Mouse (Mus musculus) megakaryocyte, embryonic 14.5 days (primary cell): ENCODE data around the gene Map4k3. TPM values are rescaled to one million over a fixed set of nuclear protein-coding genes. Genes with fewer than 3 reads are reported as not detected.
"Not testable (repeated sequence)": the region's sequence is repeated elsewhere in the genome, so short reads cannot be mapped to it uniquely, and the experiment has no call there.

Experiments used
- H3K27me3 ChIP-seq: replicated peaks from 2 replicates; pipeline ENCODE3; 2012; ENCODE audit warnings: inconsistent platforms
- H3K36me3 ChIP-seq: replicated peaks from 2 replicates; pipeline ENCODE3; 2012; ENCODE audit warnings: low read length, inconsistent platforms, mixed read lengths
- H3K4me1 ChIP-seq: 2 replicates; pipeline ENCODE4 v1.6.1; 2012; ENCODE audit warnings: inconsistent platforms
- H3K4me3 ChIP-seq: replicated peaks from 2 replicates; pipeline ENCODE3; 2012; ENCODE audit warnings: moderate library complexity, mild to moderate bottlenecking, inconsistent platforms
- H3K9me3 ChIP-seq: 2 replicates; pipeline ENCODE4 v1.6.1; 2012; ENCODE audit warnings: inconsistent platforms
- FLI1 ChIP-seq: IDR thresholded peaks from 2 replicates; pipeline ENCODE4 v1.6.1; 2012; ENCODE audit warnings: low read length, inconsistent platforms, mixed read lengths
- GATA1 ChIP-seq: IDR thresholded peaks from 3 replicates; pipeline ENCODE4 v1.6.1; 2012; ENCODE audit warnings: mixed read lengths, low read length, inconsistent platforms, borderline replicate concordance
- polyA plus RNA-seq: library from polyadenylated mRNA; stranded (reverse); fragments of >175 nt; gene quantifications from 2 replicates; pipeline ENCODE4 v1.2.3, GENCODE M21; 2012; ENCODE audit warnings: low replicate concordance; ENCODE audit not compliant: insufficient read depth

Gene Map4k3
- polyA plus RNA-seq: 0.87 TPM in 1 of 2 replicates, not detected in the other

DNA sequence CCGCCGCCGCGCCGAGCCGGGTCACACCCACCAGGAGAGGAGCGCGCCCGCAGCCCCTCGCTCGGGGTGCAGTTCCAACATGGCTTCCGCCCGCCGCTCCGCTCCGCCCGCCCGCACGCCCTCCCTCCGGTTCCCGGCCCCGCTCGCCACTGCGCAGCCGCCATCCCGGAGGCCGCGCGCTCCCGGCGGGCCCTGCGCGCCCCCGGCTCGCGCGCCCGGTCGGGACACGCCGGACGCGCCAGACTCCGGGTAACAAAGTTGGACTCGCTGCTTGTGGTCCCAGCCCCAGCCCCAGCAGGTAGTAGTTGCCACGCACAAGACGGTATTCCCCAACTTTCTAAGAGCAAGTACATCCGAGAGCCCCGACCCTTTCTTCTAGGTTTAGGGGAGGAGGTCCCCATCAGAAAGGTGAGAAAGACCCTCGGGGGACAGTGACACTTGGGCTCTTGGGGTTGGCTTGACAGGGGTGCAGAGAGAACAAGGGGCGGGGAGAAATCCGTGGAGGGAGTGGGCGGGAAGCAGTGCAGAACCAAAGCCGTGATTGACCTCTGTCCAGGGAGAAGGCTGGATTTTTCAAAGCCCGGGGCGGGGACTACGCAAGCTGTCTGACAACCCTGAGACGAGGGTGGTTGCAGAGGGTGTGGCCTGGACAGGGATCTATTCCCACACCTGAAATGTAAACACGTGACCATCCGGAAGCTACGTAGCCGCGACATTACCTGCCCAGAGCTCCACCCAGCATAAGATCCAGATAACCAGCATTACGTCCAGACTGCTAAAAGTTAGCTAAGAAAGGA, at the start of gene Map4k3:
Gene Map4k3 (minus strand): TSS at position 424 of the 797 bp plus-strand sequence.
- TF ChIP-seq GATA1 (no peak), FLI1 (no peak)

DNA sequence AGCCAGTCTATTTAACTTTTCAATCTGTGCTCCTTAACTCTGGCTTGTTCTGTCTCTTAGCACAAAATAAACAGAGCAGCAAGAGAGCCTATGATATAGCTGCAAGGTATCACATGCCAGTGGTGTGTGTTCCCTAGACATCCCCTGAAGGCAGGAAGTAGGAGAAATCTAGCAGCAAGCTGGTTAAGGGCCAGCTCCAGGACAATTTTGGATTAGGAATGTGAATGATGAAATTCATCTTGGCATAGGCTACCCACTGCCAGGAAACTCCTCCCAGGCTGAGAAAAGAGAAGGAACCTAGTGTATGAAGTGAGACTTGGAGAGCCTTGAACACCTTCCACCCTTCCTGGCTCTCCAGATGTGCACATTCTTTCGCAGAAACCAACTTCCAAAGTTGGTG, 49.3 kb upstream of the Map4k3 start:
- Histone ChIP-seq H3K9me3 (peaks cover 5% of the 10 kb centered on the region; the same call in 1 of the 2 replicates), H3K27me3 (peaks cover 24% of the 10 kb centered on the region), H3K4me3 (no peak overlapping the region), H3K36me3 (no peaks in the 10 kb centered on the region), H3K4me1 (peaks cover 7% of the 10 kb centered on the region)
- TF ChIP-seq FLI1 (no peak), GATA1 (no peak)

More for the DNA sequence above, at the start of gene Map4k3:
- peaks cover 7% of the 10 kb centered on the region for H3K9me3 ChIP-seq
- H3K36me3 ChIP-seq: no peaks in the 10 kb centered on the region
- H3K27me3 ChIP-seq: peaks cover 26% of the 10 kb centered on the region
- H3K4me1 ChIP-seq: peaks cover 23% of the 10 kb centered on the region
- peak within 1 kb of the TSS; percentile 95 for H3K4me3 ChIP-seq

DNA sequence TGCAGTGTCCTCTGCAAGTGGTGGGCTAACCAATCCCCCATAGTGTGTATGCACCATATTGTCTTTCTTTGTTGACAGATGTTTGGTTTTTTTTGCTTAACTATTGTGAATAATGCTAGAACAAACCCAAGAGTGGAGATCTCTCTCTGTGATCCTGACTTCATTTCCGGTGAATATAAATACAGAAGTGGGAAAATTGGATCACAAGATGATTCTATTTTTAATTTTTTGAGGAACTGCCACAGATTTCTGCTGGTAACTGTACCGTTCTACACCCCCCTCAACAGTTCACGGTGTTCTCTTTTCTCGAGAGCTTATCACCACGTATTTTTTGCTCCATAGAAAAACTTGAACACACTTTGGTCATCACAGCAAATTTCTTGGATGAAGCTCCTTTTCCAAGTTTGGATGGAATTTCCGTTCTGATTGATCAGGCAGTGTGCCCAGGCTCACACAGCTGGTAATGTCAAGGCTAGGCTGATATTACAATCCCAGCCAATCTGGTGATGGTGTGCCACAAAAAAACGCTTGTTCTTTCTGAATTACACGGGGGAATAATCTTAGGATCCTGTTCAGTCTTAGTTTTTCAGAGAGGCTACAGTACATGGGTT, 47.0 kb upstream of the Map4k3 start:
- Histone ChIP-seq H3K9me3 (peaks cover 12% of the 10 kb centered on the region), H3K4me3 (no peak overlapping the region), H3K4me1 (peaks cover 11% of the 10 kb centered on the region), H3K27me3 (peaks cover 33% of the 10 kb centered on the region), H3K36me3 (no peaks in the 10 kb centered on the region)
- TF ChIP-seq FLI1 (no peak), GATA1 (no peak)

DNA sequence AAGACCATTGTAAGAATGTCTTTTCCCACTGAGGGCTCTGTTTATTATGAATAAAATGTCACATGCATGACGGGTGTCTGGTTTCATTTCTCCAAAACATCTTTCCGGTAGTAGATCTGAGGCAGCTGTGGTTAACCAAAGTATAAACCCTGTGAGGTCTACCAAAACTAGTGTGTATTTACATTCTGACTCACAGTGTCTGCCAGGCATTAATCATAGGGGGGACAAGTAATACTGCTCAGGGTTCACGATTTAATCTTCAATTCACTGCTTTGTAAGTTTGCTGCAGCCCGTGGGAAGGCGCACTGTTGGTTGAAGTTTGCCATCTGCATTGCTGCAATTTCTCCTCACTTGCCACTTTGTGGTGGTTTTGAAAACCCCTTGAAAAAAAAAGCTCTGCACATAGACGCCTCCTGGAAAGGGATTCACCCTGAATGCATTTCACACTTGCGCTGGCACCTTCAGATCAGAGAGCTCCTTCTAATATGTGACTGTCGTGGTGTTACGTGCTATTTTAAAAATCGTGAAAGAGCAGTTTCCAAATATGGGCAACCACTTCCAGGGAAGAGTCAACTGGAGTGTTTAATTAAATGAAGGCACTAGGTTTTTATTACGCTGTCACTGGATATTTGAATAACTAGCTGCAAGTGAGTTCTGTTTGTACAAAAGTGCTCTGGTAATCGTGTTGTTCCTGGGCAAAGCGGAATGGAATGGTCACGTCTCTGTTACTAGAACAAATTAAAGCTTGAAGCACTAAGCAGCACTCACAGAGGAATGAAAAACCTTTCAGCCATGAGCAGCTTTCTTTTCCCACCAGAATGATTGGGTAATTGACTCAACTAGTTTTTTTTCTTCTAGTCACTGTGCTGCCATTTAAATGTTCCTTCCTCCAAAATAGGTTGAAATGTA, 44.5 kb upstream of the Map4k3 start:
- no peaks in the 10 kb centered on the region for H3K36me3 ChIP-seq
- H3K4me3 ChIP-seq: peak overlapping the region; percentile 47
- peaks cover 43% of the 10 kb centered on the region for H3K27me3 ChIP-seq
- H3K9me3 ChIP-seq: peaks cover 35% of the 10 kb centered on the region
- peaks cover 11% of the 10 kb centered on the region for H3K4me1 ChIP-seq
- TF ChIP-seq FLI1 (no peak), GATA1 (no peak)

DNA sequence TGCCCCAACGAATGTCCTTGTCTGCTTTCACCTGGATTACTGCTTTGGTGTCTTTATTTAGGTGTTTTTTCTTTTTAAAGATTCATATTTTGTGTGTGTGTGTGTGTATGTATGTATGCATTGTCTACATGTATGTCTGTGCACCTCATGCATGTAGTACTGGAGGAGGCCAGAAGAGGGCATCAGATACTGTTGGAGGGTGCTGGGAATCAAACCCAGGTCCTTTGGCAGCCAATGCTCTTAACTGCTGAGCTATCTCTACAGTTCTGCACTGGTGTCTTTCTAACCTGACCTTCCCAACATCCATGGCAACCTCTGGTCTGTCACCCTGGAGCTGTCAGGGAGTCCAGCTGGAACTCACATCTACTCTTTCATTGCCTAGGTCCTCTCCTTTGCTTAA, 41.8 kb upstream of the Map4k3 start:
- H3K4me1 ChIP-seq: peaks cover 11% of the 10 kb centered on the region
- peaks cover 30% of the 10 kb centered on the region for H3K27me3 ChIP-seq
- TF ChIP-seq FLI1: no peak
- no peak for TF ChIP-seq GATA1
- H3K36me3 ChIP-seq: no peaks in the 10 kb centered on the region
- H3K9me3 ChIP-seq: peaks cover 34% of the 10 kb centered on the region
- H3K4me3 ChIP-seq: no peak overlapping the region

DNA sequence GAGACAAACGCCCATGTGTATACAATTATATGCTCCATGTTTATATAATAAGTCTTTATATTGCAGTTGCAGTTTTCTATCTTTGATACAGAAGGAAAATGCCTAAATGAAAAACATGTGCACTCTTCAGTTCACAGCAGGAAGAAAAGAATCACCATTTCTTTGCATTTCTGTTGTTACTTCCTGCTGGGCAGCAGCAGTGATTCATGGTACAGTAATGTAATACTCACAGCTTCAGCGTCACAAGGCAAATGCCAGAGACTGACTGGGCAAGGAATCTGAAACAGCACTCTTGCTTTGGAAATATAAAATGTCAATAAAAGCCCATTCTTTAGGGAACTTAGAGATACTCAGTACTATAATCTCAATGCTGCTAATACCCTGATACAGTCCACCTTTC, 36.9 kb upstream of the Map4k3 start:
- peaks cover 20% of the 10 kb centered on the region for H3K27me3 ChIP-seq
- no peak overlapping the region for H3K4me3 ChIP-seq
- H3K9me3 ChIP-seq: peaks cover 26% of the 10 kb centered on the region
- TF ChIP-seq GATA1 (no peak), FLI1 (no peak)
- H3K36me3 ChIP-seq: no peaks in the 10 kb centered on the region
- H3K4me1 ChIP-seq: peaks cover 13% of the 10 kb centered on the region

DNA sequence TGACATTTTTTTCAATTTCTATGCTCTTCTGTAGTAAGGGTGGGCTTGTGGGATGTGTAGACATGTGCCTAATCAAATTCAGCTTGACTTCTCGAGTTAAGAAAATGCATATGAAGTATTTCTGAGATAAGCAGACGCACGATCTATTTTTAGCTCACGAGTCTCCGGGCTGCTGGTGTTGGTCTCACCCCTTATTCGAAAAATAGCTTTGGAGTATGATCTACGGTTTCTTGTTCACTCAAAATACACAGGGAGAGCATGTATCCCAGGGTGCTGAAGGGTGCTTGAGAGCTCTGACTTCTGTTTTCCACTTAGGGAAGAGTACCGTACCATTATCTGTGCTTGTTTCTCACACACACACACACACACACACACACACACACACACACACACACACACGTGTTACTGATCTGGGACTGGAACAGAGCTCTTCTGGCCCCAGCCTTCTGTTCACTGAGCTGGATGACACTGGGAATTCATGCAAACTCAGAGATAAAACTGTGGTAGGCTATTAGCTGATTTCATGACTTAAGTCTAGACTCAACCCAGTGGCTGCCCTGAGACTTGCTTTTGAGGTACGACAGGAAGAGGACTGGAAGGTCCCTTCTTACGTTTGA, 34.9 kb upstream of the Map4k3 start:
- H3K27me3 ChIP-seq: peaks cover 6% of the 10 kb centered on the region
- TF ChIP-seq GATA1 (no peak), FLI1 (no peak)
- no peak overlapping the region for H3K4me3 ChIP-seq
- H3K36me3 ChIP-seq: no peaks in the 10 kb centered on the region
- peaks cover 13% of the 10 kb centered on the region for H3K4me1 ChIP-seq
- H3K9me3 ChIP-seq: peaks cover 6% of the 10 kb centered on the region

DNA sequence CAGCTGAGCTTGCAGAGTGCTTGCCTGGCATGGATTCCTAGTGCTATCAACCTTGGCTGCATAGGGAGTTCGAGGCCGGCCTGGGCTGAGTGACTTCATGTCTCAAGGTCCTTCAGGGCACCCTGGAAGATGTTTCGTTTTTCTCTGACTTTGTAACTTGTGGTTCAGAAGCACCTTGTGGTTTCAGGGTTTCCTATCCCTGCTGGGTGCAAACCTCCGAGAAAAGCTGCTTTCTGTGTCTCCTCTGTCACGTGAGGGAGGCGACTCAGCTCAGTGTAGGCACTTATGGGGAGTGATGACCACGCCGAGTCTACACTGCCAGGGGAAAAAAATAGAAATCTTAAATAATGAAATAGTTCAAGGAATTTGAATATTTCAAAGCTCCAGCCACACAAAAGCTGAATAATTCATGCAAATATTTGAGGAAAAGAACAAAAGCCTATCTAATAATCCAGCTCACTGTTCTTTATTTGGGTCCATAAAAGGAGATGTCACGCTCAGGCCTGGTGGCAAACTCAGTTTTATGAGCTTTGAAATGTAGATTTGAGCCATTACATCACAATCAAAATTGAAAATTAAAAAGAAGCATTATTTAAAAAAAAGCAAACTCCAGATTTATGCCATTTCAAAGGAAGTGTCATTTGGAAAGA, 34.2 kb upstream of the Map4k3 start:
- H3K9me3 ChIP-seq: no peaks in the 10 kb centered on the region
- H3K4me3 ChIP-seq: peak overlapping the region; percentile 70
- peaks cover 6% of the 10 kb centered on the region for H3K27me3 ChIP-seq
- peaks cover 13% of the 10 kb centered on the region for H3K4me1 ChIP-seq
- no peaks in the 10 kb centered on the region for H3K36me3 ChIP-seq
- TF ChIP-seq FLI1: no peak

DNA sequence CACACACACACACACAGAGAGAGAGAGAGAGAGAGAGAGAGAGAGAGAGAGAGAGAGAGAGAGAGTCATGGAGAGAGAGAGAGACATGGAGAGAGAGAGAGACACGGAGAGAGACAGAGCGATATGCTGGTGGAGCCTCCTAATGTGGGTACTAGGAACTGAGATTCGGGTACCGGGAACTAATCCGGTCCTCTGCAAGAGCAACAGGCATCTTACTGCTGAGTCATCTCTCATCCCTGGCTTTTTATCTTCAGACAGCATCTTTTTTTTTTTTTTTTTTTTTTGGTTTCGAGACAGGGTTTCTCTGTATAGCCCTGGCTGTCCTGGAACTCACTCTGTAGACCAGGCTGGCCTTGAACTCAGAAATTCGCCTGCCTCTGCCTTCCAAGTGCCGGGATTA, 32.9 kb upstream of the Map4k3 start:
- not testable (repeated sequence) for H3K4me3 ChIP-seq, H3K36me3 ChIP-seq, H3K9me3 ChIP-seq, H3K27me3 ChIP-seq
- H3K4me1 ChIP-seq: peaks cover 13% of the 10 kb centered on the region
